Mouse (Mus musculus): ENCODE data around the gene Tmem18. TPM values are rescaled to one million over a fixed set of nuclear protein-coding genes. Genes with fewer than 3 reads are reported as not detected.

The Tmem18 gene
- polyA plus RNA-seq (2012; rRNA removed) = 16.0 and 19.4 TPM in 2 replicates

DNA sequence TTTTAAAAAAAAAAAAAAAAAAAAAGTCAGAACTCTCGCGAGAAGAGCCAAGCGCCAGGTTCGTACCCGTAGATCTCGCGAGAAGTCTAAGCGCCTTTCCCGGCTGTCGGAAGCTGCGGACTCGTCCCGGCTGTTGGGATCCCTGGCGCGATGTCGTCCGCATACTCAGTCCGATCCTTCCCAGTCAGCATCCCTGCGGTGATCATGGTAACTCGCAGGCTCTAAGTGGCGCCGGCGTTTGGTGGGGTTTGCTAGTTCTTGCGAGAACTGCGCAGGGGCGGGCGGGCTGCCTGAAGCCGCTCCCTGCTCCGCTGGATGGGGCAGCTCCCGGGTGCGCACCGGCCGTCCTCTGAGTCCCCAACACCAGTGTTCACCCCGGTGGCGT is at the start of gene Tmem18:
Tmem18 (plus strand) TSS at position 71 of the 385 bp plus-strand sequence.
- Histone ChIP-seq H3K27me3 (ENCODE audit: control insufficient read depth, insufficient read depth, low read length) (no peaks in the 10 kb centered on the region), H3K27ac (ENCODE audit: control insufficient read depth, insufficient read depth, low read depth, low read length) (peak within 1 kb of the TSS; percentile 91), H3K4me1 (ENCODE audit: control insufficient read depth, insufficient read depth, low read length) (peaks cover 6% of the 10 kb centered on the region), H3K36me3 (ENCODE audit: control insufficient read depth, insufficient read depth, low read length) (peaks cover 2% of the 10 kb centered on the region), H3K4me3 (ENCODE audit: control insufficient read depth, low read depth, low read length) (peak within 1 kb of the TSS; percentile 95)
- no peak for TF ChIP-seq CTCF (IDR thresholded peaks at IDR 0.05; ENCODE audit: control insufficient read depth, insufficient read depth, insufficient replicate concordance, low read depth, low read length)
- TF ChIP-seq POLR2A (IDR thresholded peaks at IDR 0.05; ENCODE audit: control insufficient read depth, low read depth, low read length) = peak; percentile 95

DNA sequence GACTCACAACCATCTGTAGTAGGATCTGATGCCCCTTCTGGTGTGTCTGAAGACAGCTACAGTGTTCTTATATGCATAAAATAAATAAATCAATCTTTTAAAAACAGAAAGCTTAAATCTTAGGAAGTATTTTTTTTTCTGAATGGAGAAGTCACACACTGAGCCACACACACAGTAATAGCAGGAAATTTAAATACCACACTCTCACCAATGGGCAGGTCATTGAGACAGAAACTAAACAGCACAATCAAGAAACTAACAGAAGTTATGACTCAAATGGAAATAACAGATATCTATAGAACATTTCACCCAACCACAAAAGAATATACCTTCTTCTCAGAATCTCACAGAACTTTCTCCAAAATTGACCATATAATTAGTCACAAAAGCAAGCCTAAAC is 26.9 kb upstream of the Tmem18 start:
- H3K4me1 ChIP-seq (ENCODE audit: control insufficient read depth, insufficient read depth, low read length) = no peaks in the 10 kb centered on the region; the same call in none of the 2 replicates
- no peaks in the 10 kb centered on the region for H3K36me3 ChIP-seq (ENCODE audit: control insufficient read depth, insufficient read depth, low read length)
- no peak overlapping the region for H3K4me3 ChIP-seq (ENCODE audit: control insufficient read depth, low read depth, low read length)
- H3K27ac ChIP-seq (ENCODE audit: control insufficient read depth, insufficient read depth, low read depth, low read length) = no peak overlapping the region
- no peak for TF ChIP-seq POLR2A (IDR thresholded peaks at IDR 0.05; ENCODE audit: control insufficient read depth, low read depth, low read length)
- TF ChIP-seq CTCF (IDR thresholded peaks at IDR 0.05; ENCODE audit: control insufficient read depth, insufficient read depth, insufficient replicate concordance, low read depth, low read length) = no peak
- no peaks in the 10 kb centered on the region for H3K27me3 ChIP-seq (ENCODE audit: control insufficient read depth, insufficient read depth, low read length)

DNA sequence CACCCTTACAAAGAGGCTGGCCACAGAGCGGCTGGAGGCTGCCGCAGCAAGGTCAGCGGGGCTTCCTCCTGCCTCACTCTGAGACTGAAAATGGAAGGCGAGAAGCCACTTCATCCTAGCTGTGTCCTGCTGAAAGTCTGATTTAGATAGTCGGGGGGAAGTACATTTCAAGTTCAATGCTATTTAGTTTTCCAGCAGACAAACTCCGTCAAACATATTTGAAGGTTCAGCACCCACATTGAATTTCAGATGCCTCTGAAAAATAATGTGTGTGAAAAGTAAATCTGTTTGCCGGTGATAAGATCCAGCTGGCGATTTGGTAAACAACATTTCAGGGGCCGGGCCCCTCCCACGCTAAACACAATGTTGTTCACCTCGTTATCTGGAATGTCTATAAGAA is 22.8 kb upstream of the Tmem18 start:
- H3K27me3 ChIP-seq (ENCODE audit: control insufficient read depth, insufficient read depth, low read length) = no peaks in the 10 kb centered on the region
- H3K4me3 ChIP-seq (ENCODE audit: control insufficient read depth, low read depth, low read length) = no peak overlapping the region
- no peak overlapping the region for H3K27ac ChIP-seq (ENCODE audit: control insufficient read depth, insufficient read depth, low read depth, low read length)
- no peaks in the 10 kb centered on the region for H3K36me3 ChIP-seq (ENCODE audit: control insufficient read depth, insufficient read depth, low read length)
- TF ChIP-seq POLR2A (IDR thresholded peaks at IDR 0.05; ENCODE audit: control insufficient read depth, low read depth, low read length) (no peak), CTCF (IDR thresholded peaks at IDR 0.05; ENCODE audit: control insufficient read depth, insufficient read depth, insufficient replicate concordance, low read depth, low read length) (no peak)
- no peaks in the 10 kb centered on the region; the same call in none of the 2 replicates for H3K4me1 ChIP-seq (ENCODE audit: control insufficient read depth, insufficient read depth, low read length)

DNA sequence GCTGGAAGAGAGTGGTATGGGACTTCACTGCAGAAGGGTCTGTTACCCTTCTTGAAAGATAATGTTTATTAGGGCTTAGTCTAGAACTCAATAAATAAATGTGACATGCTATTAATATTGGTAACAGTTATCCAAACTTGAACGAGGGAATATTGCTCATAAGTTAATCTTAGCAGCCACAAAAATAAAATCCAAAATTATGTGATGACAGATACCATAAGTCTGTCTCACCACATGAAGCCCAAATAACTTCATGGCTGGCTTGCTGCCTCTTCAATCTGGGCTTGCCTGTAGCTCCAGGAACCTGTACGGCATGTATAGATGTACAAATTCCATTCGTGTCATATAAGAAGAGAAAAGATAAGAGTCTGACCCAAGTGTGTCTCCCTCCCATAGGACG is 12.2 kb upstream of the Tmem18 start:
- H3K4me3 ChIP-seq (ENCODE audit: control insufficient read depth, low read depth, low read length) = no peak overlapping the region
- H3K4me1 ChIP-seq (ENCODE audit: control insufficient read depth, insufficient read depth, low read length) = no peaks in the 10 kb centered on the region
- no peak for TF ChIP-seq CTCF (IDR thresholded peaks at IDR 0.05; ENCODE audit: control insufficient read depth, insufficient read depth, insufficient replicate concordance, low read depth, low read length)
- no peak for TF ChIP-seq POLR2A (IDR thresholded peaks at IDR 0.05; ENCODE audit: control insufficient read depth, low read depth, low read length)
- no peaks in the 10 kb centered on the region for H3K27me3 ChIP-seq (ENCODE audit: control insufficient read depth, insufficient read depth, low read length)
- no peak overlapping the region for H3K27ac ChIP-seq (ENCODE audit: control insufficient read depth, insufficient read depth, low read depth, low read length)
- no peaks in the 10 kb centered on the region for H3K36me3 ChIP-seq (ENCODE audit: control insufficient read depth, insufficient read depth, low read length)

DNA sequence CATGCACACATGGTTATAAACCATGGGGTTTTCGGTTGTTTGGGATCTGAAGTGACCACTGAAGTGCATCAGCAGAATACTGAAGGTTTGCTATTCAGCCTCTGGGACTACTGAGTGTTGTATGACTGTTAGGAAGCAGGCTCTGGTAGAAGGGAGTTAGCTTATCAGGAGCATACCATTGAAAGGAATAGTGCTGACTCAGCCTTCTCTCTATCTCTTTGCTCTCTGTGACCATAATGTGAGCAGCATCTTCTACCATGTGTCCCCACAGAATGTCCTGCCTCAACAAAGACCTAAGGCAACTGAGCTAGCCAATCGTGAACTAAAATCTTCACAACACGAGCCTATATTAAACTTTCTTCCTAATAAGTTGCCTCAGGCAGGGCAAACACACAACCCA is 8.3 kb upstream of the Tmem18 start:
- Histone ChIP-seq H3K36me3 (ENCODE audit: control insufficient read depth, insufficient read depth, low read length) (no peaks in the 10 kb centered on the region), H3K27me3 (ENCODE audit: control insufficient read depth, insufficient read depth, low read length) (no peaks in the 10 kb centered on the region), H3K4me3 (ENCODE audit: control insufficient read depth, low read depth, low read length) (no peak overlapping the region), H3K4me1 (ENCODE audit: control insufficient read depth, insufficient read depth, low read length) (no peaks in the 10 kb centered on the region), H3K27ac (ENCODE audit: control insufficient read depth, insufficient read depth, low read depth, low read length) (no peak overlapping the region)
- TF ChIP-seq CTCF (IDR thresholded peaks at IDR 0.05; ENCODE audit: control insufficient read depth, insufficient read depth, insufficient replicate concordance, low read depth, low read length) (no peak), POLR2A (IDR thresholded peaks at IDR 0.05; ENCODE audit: control insufficient read depth, low read depth, low read length) (no peak)

DNA sequence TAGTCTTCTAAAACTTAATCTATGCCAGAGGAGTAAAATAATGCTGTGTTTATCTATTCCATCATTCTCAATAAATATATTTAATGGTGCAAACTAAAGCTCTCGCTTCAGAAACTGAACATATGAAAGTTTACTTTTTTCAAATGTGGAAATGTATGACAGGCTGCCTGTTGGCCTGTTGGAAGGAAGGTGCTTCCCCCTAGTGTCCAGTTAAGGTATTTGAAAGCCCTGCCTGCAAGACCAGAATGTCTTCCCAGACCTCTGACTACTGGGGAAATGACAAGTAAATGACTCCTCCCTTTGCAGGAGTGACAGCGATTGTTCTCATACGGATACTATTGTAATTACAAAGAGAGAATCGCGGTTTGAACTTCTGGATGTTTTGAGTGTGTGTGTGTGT is 6.2 kb upstream of the Tmem18 start:
- H3K27ac ChIP-seq (ENCODE audit: control insufficient read depth, insufficient read depth, low read depth, low read length) = no peak overlapping the region
- TF ChIP-seq CTCF (IDR thresholded peaks at IDR 0.05; ENCODE audit: control insufficient read depth, insufficient read depth, insufficient replicate concordance, low read depth, low read length) = peak; percentile 10; the same call in 1 of the 2 replicates
- TF ChIP-seq POLR2A (IDR thresholded peaks at IDR 0.05; ENCODE audit: control insufficient read depth, low read depth, low read length) = no peak

GRCm38 (mm10) chr12:30581277-30581676 is 2.9 kb upstream of the Tmem18 start:
- H3K4me3 ChIP-seq (ENCODE audit: control insufficient read depth, low read depth, low read length) = no peak overlapping the region
- no peaks in the 10 kb centered on the region for H3K27me3 ChIP-seq (ENCODE audit: control insufficient read depth, insufficient read depth, low read length)
- H3K36me3 ChIP-seq (ENCODE audit: control insufficient read depth, insufficient read depth, low read length) = no peaks in the 10 kb centered on the region
- TF ChIP-seq POLR2A (IDR thresholded peaks at IDR 0.05; ENCODE audit: control insufficient read depth, low read depth, low read length) = no peak
- TF ChIP-seq CTCF (IDR thresholded peaks at IDR 0.05; ENCODE audit: control insufficient read depth, insufficient read depth, insufficient replicate concordance, low read depth, low read length) = no peak
- H3K27ac ChIP-seq (ENCODE audit: control insufficient read depth, insufficient read depth, low read depth, low read length) = no peak overlapping the region
- H3K4me1 ChIP-seq (ENCODE audit: control insufficient read depth, insufficient read depth, low read length) = peaks cover 6% of the 10 kb centered on the region

More for the DNA sequence above, 6.2 kb upstream of the Tmem18 start:
- Histone ChIP-seq H3K4me3 (ENCODE audit: control insufficient read depth, low read depth, low read length) (no peak overlapping the region), H3K4me1 (ENCODE audit: control insufficient read depth, insufficient read depth, low read length) (no peaks in the 10 kb centered on the region), H3K36me3 (ENCODE audit: control insufficient read depth, insufficient read depth, low read length) (no peaks in the 10 kb centered on the region), H3K27me3 (ENCODE audit: control insufficient read depth, insufficient read depth, low read length) (no peaks in the 10 kb centered on the region)

Data from testis, adult 2 months (tissue).